8 mouse cellular contexts compared by ENCODE assay signal in the genomic region with DNA sequence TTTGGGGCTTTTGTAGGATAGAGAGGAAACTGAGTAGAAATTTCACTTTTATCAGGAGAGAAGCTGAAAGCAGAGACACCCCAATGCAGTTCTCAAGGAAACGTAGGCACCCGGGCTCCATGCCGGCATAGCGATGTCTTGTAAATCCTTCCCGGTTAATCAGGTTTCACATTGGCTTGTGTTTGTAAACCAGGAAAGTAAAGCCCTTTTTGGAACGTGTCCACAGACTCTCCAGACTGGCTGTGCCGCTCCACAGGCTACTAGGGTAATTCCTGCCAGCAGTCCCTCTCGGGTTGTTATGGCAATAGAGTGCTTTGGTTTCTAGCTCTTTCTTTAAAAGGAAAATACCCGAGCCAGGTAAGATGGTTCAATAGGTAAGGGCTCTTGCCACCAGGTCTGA. TPM values are rescaled to one million over a fixed set of nuclear protein-coding genes. Genes with fewer than 3 reads are reported as not detected.
A peak's percentile ranks its signal among the peaks of the same experiment; 100 is the strongest.
DNase-seq lines count a peak whose midpoint lies in the region; ATAC-seq and TF ChIP-seq lines count a peak whose summit lies in the region.

No protein-coding gene starts in this region.

- no peak for TF ChIP-seq CTCF in lung, embryonic 14.5 days (IDR thresholded peaks at IDR 0.05; ENCODE audit: low read depth)

- H3K36me3 ChIP-seq in embryonic facial prominence, embryonic 13.5 days: no peaks in the 10 kb centered on the region
- H3K36me3 ChIP-seq in embryonic facial prominence, embryonic 10.5 days (replicated peaks): no peaks in the 10 kb centered on the region
- H3K36me3 ChIP-seq in midbrain, embryonic 16.5 days (ENCODE audit: control insufficient read depth, insufficient read depth, low read length): no peaks in the 10 kb centered on the region
- no peaks in the 10 kb centered on the region for H3K36me3 ChIP-seq in midbrain, embryonic 15.5 days (replicated peaks)
- H3K36me3 ChIP-seq in heart, embryonic 15.5 days: no peaks in the 10 kb centered on the region
- no peaks in the 10 kb centered on the region for H3K36me3 ChIP-seq in lung, embryonic 14.5 days (ENCODE audit: insufficient read depth)

- no peaks in the 10 kb centered on the region for H3K9me3 ChIP-seq in embryonic facial prominence, embryonic 13.5 days
- no peaks in the 10 kb centered on the region for H3K9me3 ChIP-seq in embryonic facial prominence, embryonic 10.5 days
- no peaks in the 10 kb centered on the region for H3K9me3 ChIP-seq in midbrain, embryonic 16.5 days (replicated peaks; ENCODE audit: control insufficient read depth, low read length, poor library complexity, severe bottlenecking)
- no peaks in the 10 kb centered on the region for H3K9me3 ChIP-seq in midbrain, embryonic 15.5 days
- no peaks in the 10 kb centered on the region for H3K9me3 ChIP-seq in heart, embryonic 15.5 days (replicated peaks)
- H3K9me3 ChIP-seq in lung, embryonic 14.5 days (ENCODE audit: low read depth, low read length): no peaks in the 10 kb centered on the region

- no peaks in the 10 kb centered on the region for H3K27me3 ChIP-seq in embryonic facial prominence, embryonic 13.5 days
- no peaks in the 10 kb centered on the region for H3K27me3 ChIP-seq in embryonic facial prominence, embryonic 10.5 days (replicated peaks; ENCODE audit: low read depth, poor library complexity, severe bottlenecking)
- no peaks in the 10 kb centered on the region for H3K27me3 ChIP-seq in midbrain, embryonic 16.5 days (ENCODE audit: control insufficient read depth, insufficient read depth, low read depth, low read length)
- H3K27me3 ChIP-seq in midbrain, embryonic 15.5 days (replicated peaks): no peaks in the 10 kb centered on the region
- H3K27me3 ChIP-seq in heart, embryonic 15.5 days: no peaks in the 10 kb centered on the region
- H3K27me3 ChIP-seq in lung, embryonic 14.5 days (ENCODE audit: insufficient read depth, low read length): no peaks in the 10 kb centered on the region

- no peak for DNase-seq in embryonic facial prominence, embryonic 10.5 days (ENCODE audit: low spot score)
- DNase-seq in lung, embryonic 14.5 days: peak; percentile 87
- no peak for DNase-seq in adrenal gland, postnatal 4 days (ENCODE audit: low spot score in 2 of 2)
- no peak for DNase-seq in thymus, postnatal 14 days

- no peak overlapping the region for H3K9ac ChIP-seq in embryonic facial prominence, embryonic 13.5 days
- H3K9ac ChIP-seq in midbrain, embryonic 16.5 days (ENCODE audit: low read depth, low read length): no peak overlapping the region
- no peak overlapping the region for H3K9ac ChIP-seq in midbrain, embryonic 15.5 days
- no peak overlapping the region for H3K9ac ChIP-seq in heart, embryonic 15.5 days
- H3K9ac ChIP-seq in lung, embryonic 14.5 days: no peak overlapping the region

- no peak overlapping the region for H3K4me3 ChIP-seq in embryonic facial prominence, embryonic 13.5 days
- no peak overlapping the region for H3K4me3 ChIP-seq in embryonic facial prominence, embryonic 10.5 days
- no peak overlapping the region for H3K4me3 ChIP-seq in midbrain, embryonic 16.5 days (ENCODE audit: low read depth, low read length)
- H3K4me3 ChIP-seq in midbrain, embryonic 15.5 days: no peak overlapping the region
- no peak overlapping the region for H3K4me3 ChIP-seq in heart, embryonic 15.5 days
- H3K4me3 ChIP-seq in lung, embryonic 14.5 days (ENCODE audit: low read depth, low read length): no peak overlapping the region

- H3K4me2 ChIP-seq in embryonic facial prominence, embryonic 13.5 days: peak overlapping the region; percentile 11; the same call in 1 of the 2 replicates
- no peak overlapping the region for H3K4me2 ChIP-seq in midbrain, embryonic 16.5 days (ENCODE audit: low read length)
- no peak overlapping the region for H3K4me2 ChIP-seq in midbrain, embryonic 15.5 days
- H3K4me2 ChIP-seq in heart, embryonic 15.5 days: peak overlapping the region; percentile 26; the same call in 1 of the 2 replicates
- H3K4me2 ChIP-seq in lung, embryonic 14.5 days: peak overlapping the region; percentile 24; the same call in 1 of the 2 replicates

- 0 out of 2 replicates have a peak, but pooled peaks have one; percentile 48 for ATAC-seq in embryonic facial prominence, embryonic 13.5 days (ENCODE audit: insufficient number of reproducible peaks, insufficient read depth, low FRiP score, low TSS enrichment, low read depth)
- peak; percentile 57; the same call in 1 of the 2 replicates for ATAC-seq in midbrain, embryonic 16.5 days
- no peak; the same call in 1 of the 2 replicates for ATAC-seq in midbrain, embryonic 15.5 days (replicated peaks)
- ATAC-seq in heart, embryonic 15.5 days (replicated peaks; ENCODE audit: insufficient number of reproducible peaks, insufficient read depth, low FRiP score, low read depth): no peak
- peak; percentile 58; the same call in 1 of the 2 replicates for ATAC-seq in lung, embryonic 14.5 days (ENCODE audit: insufficient read depth)

- H3K27ac ChIP-seq in embryonic facial prominence, embryonic 13.5 days: peak overlapping the region; percentile 64
- no peak overlapping the region for H3K27ac ChIP-seq in embryonic facial prominence, embryonic 10.5 days (replicated peaks)
- H3K27ac ChIP-seq in midbrain, embryonic 16.5 days (ENCODE audit: low read length): 0 out of 2 replicates have a peak overlapping the region, but pooled peaks have one; percentile 11
- no peak overlapping the region for H3K27ac ChIP-seq in midbrain, embryonic 15.5 days
- H3K27ac ChIP-seq in heart, embryonic 15.5 days: no peak overlapping the region
- no peak overlapping the region for H3K27ac ChIP-seq in lung, embryonic 14.5 days (ENCODE audit: low read depth)

- peaks cover 4% of the 10 kb centered on the region for H3K4me1 ChIP-seq in embryonic facial prominence, embryonic 13.5 days
- H3K4me1 ChIP-seq in embryonic facial prominence, embryonic 10.5 days: peaks cover 10% of the 10 kb centered on the region
- peaks cover 7% of the 10 kb centered on the region for H3K4me1 ChIP-seq in midbrain, embryonic 16.5 days (ENCODE audit: control insufficient read depth, insufficient read depth, low read length)
- H3K4me1 ChIP-seq in midbrain, embryonic 15.5 days: 0 out of 2 replicates have a peak, but pooled peaks cover 6% of the 10 kb centered on the region
- H3K4me1 ChIP-seq in heart, embryonic 15.5 days (replicated peaks): peaks cover 45% of the 10 kb centered on the region
- H3K4me1 ChIP-seq in lung, embryonic 14.5 days (ENCODE audit: insufficient read depth): peaks cover 4% of the 10 kb centered on the region

- 44% methylated on average over 9 of the region's 9 CpGs for WGBS in embryonic facial prominence, embryonic 13.5 days
- WGBS in embryonic facial prominence, embryonic 10.5 days: 68% methylated on average over 9 of the region's 9 CpGs
- 42% methylated on average over 9 of the region's 9 CpGs for WGBS in midbrain, embryonic 16.5 days
- 59% methylated on average over 9 of the region's 9 CpGs for WGBS in midbrain, embryonic 15.5 days
- 58% methylated on average over 9 of the region's 9 CpGs for WGBS in heart, embryonic 15.5 days
- 44% methylated on average over 9 of the region's 9 CpGs for WGBS in lung, embryonic 14.5 days

RNA-seq across cellular contexts. Expression of a gene that starts 40.6 kb away (rescaled TPM):
- 6.2 and 9.1 TPM in 2 replicates for polyA plus RNA-seq in embryonic facial prominence, embryonic 13.5 days (2015; fragmentation: Nextera tagmentation; extraction: Ambion mirVana)
- 6.5 and 8.9 TPM in 2 replicates for polyA plus RNA-seq in embryonic facial prominence, embryonic 10.5 days (2016; fragmentation: Nextera tagmentation; extraction: Ambion mirVana)
- 24.0 and 24.6 TPM in 2 replicates for polyA plus RNA-seq in midbrain, embryonic 16.5 days (2015; fragmentation: Nextera tagmentation; extraction: Ambion mirVana)
- polyA plus RNA-seq in midbrain, embryonic 15.5 days (2015; fragmentation: Nextera tagmentation; extraction: Ambion mirVana): 21.3 and 28.3 TPM in 2 replicates
- polyA plus RNA-seq in heart, embryonic 15.5 days (2015; fragmentation: Nextera tagmentation; extraction: Ambion mirVana): 13.7 and 16.4 TPM in 2 replicates
- 7.9 and 9.8 TPM in 2 replicates for polyA plus RNA-seq in lung, embryonic 14.5 days (2014; fragmentation: Nextera tagmentation; extraction: Ambion mirVana)
- total RNA-seq in adrenal gland, postnatal 4 days (2021): 10 to 100 TPM; 31.7 to 37.5 TPM

Comparison
In these comparisons a context has a peak if more than half of its experiments do, and no peak if none do; other contexts are left out.
1. ATAC-seq: peak in embryonic facial prominence, embryonic 13.5 days (single experiment), midbrain, embryonic 16.5 days (single experiment) and lung, embryonic 14.5 days (single experiment); none in midbrain, embryonic 15.5 days (single experiment) and heart, embryonic 15.5 days (single experiment).
2. H3K27ac ChIP-seq: peak in embryonic facial prominence, embryonic 13.5 days (single experiment) and midbrain, embryonic 16.5 days (single experiment); none in embryonic facial prominence, embryonic 10.5 days (single experiment), midbrain, embryonic 15.5 days (single experiment), heart, embryonic 15.5 days (single experiment) and lung, embryonic 14.5 days (single experiment).
3. H3K4me2 ChIP-seq: peak in embryonic facial prominence, embryonic 13.5 days (single experiment), heart, embryonic 15.5 days (single experiment) and lung, embryonic 14.5 days (single experiment); none in midbrain, embryonic 16.5 days (single experiment) and midbrain, embryonic 15.5 days (single experiment).